Mouse (Mus musculus) lung, embryonic 15.5 days (tissue): ENCODE results near the gene Ccna2. TPM values are rescaled to one million over a fixed set of nuclear protein-coding genes. Genes with fewer than 3 reads are reported as not detected.

Experiments used
- ATAC-seq: fragments of 200-750 bp; cut with Nextera tagmentation; 2 replicates; pipeline ENCODE4 v1.8.0; 2017; ENCODE audit warnings: moderate number of reproducible peaks, borderline replicate concordance; ENCODE audit not compliant: low FRiP score, low TSS enrichment; ENCODE audit errors: extremely low read depth
- H3K27ac ChIP-seq: fragments of 300-500 bp; sonication (generic); 2 replicates; pipeline ENCODE4 v1.5.1; 2015; ENCODE audit warnings: moderate library complexity, mild to moderate bottlenecking, inconsistent platforms
- H3K27me3 ChIP-seq: fragments of 300-500 bp; sonication (generic); 2 replicates; pipeline ENCODE4 v1.6.1; 2015; ENCODE audit warnings: inconsistent platforms
- H3K36me3 ChIP-seq: fragments of 300-500 bp; sonication (generic); 2 replicates; pipeline ENCODE4 v1.6.1; 2015; ENCODE audit warnings: inconsistent platforms
- H3K4me1 ChIP-seq: fragments of 300-500 bp; sonication (generic); 2 replicates; pipeline ENCODE4 v1.6.1; 2015; ENCODE audit warnings: inconsistent platforms
- H3K4me2 ChIP-seq: fragments of 300-500 bp; sonication (generic); 2 replicates; pipeline ENCODE4 v1.6.1; 2015; ENCODE audit warnings: inconsistent platforms, mild to moderate bottlenecking, moderate library complexity
- H3K4me3 ChIP-seq: fragments of 300-500 bp; sonication (generic); 2 replicates; pipeline ENCODE4 v1.5.1; 2015; ENCODE audit warnings: mild to moderate bottlenecking, inconsistent platforms
- H3K9ac ChIP-seq: fragments of 300-500 bp; sonication (generic); 2 replicates; pipeline ENCODE4 v1.6.1; 2015; ENCODE audit warnings: inconsistent platforms
- H3K9me3 ChIP-seq: fragments of 300-500 bp; sonication (generic); 2 replicates; pipeline ENCODE4 v1.6.1; 2016; ENCODE audit warnings: inconsistent platforms
- WGBS: fragments of 180-500 bp; shearing (Covaris S2); methylation state at CpG from one replicate; pipeline ENCODE4 v1.1.7; 2015; 5-methylcytosine and 5-hydroxymethylcytosine counted together
- polyA plus RNA-seq: library from polyadenylated mRNA; unstranded; fragments of >200 nt; fragmentation: Nextera tagmentation; extraction: Ambion mirVana; gene quantifications from 2 replicates; pipeline ENCODE4 v1.2.1, GENCODE M21; 2015

The Ccna2 gene
- polyA plus RNA-seq, 1 experiment from 2014 or later = 219 TPM

DNA sequence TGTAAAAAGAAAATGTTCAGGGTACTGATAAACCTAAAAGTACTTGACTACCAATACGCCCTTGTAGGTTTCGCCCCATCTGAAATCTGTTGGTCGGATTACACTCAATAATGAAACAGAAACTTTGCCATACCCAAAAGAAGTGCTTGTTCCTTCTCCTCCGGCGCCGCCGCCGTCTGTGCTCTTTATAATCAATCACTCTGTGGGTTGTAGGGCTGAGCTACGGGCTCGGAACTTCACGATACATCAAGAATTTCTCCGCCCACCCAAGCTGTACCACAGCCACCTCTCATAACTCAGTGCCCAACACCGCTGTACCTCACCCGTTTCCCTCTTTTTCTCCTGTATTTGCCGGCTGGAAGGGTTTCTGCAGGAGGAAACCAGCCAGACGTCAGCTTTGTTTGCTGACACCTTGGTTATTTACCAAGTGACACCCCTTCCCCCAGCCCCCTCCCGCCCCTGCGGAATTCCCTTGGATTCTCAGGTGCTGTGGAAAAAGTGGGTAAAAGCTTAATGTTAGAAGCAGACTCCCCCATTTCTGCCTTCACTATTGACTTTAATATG is 39.9 kb downstream of the Ccna2 start:
- H3K27ac ChIP-seq = no peak overlapping the region
- no peaks in the 10 kb centered on the region for H3K9me3 ChIP-seq
- H3K36me3 ChIP-seq = no peaks in the 10 kb centered on the region
- no peak for ATAC-seq
- peaks cover 30% of the 10 kb centered on the region for H3K4me1 ChIP-seq
- peak overlapping the region; percentile 36 for H3K9ac ChIP-seq
- no peaks in the 10 kb centered on the region for H3K27me3 ChIP-seq
- H3K4me3 ChIP-seq = peak overlapping the region; percentile 34
- WGBS = 3% methylated on average over 18 of the region's 18 CpGs
- peak overlapping the region; percentile 70 for H3K4me2 ChIP-seq

DNA sequence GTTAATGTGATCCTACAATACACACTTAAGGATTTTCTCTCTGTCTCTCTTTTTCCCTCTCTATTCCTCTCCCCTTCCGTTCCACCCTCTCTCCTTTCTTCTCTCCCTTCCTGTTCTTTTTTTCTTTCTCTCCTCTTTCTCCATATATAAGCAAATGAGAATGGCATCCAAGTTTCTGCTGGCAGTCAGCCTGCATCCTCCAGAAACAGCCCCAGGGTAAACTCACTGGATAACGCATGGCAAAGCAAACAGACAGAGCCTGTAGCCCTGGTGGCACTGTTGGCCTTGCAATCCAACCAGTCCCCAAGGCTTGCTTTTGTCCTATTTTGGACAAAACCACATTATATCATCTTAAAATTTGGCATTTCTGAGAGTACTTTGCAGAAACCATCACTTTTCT is 40.7 kb downstream of the Ccna2 start:
- Histone ChIP-seq H3K9me3 (no peaks in the 10 kb centered on the region), H3K4me3 (no peak overlapping the region), H3K9ac (no peak overlapping the region), H3K27ac (no peak overlapping the region), H3K4me2 (no peak overlapping the region), H3K4me1 (peaks cover 30% of the 10 kb centered on the region), H3K36me3 (no peaks in the 10 kb centered on the region), H3K27me3 (no peaks in the 10 kb centered on the region)
- ATAC-seq = no peak
- WGBS = 28% methylated on average over 2 of the region's 2 CpGs

GRCm38 (mm10) chr3:36530781-36531180 is 41.2 kb downstream of the Ccna2 start:
- 58% methylated on average over 5 of the region's 5 CpGs for WGBS
- Histone ChIP-seq H3K9ac (no peak overlapping the region), H3K36me3 (no peaks in the 10 kb centered on the region)

DNA sequence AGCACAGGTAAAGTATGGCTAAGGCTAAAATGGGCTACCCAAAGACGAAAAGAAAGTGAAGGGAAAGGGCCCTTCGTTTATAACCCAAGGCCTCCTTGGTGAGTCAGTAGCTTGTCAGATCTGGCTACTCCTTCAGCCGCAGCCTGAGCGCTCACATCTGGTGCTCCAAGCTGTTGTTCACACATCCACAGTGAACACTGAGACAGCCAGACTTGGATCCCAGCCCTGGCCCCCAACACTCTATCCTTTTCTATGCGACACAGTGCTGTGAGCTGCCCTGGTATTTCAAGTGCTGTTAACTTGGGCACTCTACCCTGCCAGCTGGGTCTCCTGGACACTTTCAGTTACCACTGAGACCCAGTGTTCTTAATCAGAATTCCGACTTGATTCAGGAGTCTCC is 41.6 kb downstream of the Ccna2 start:
- Histone ChIP-seq H3K4me1 (peaks cover 30% of the 10 kb centered on the region), H3K36me3 (no peaks in the 10 kb centered on the region), H3K27ac (peak overlapping the region; percentile 21), H3K27me3 (no peaks in the 10 kb centered on the region), H3K9me3 (no peaks in the 10 kb centered on the region), H3K4me3 (no peak overlapping the region), H3K9ac (no peak overlapping the region), H3K4me2 (no peak overlapping the region)
- peak; percentile 88; the same call in 1 of the 2 replicates for ATAC-seq
- 38% methylated on average over 6 of the region's 6 CpGs for WGBS

More at GRCm38 (mm10) chr3:36530781-36531180, 41.2 kb downstream of the Ccna2 start:
- Histone ChIP-seq H3K4me3 (no peak overlapping the region), H3K27ac (peak overlapping the region; percentile 21), H3K4me1 (peaks cover 30% of the 10 kb centered on the region), H3K9me3 (no peaks in the 10 kb centered on the region), H3K27me3 (no peaks in the 10 kb centered on the region), H3K4me2 (no peak overlapping the region)
- peak; percentile 12; the same call in 1 of the 2 replicates for ATAC-seq

GRCm38 (mm10) chr3:36524466-36524865 is 47.5 kb downstream of the Ccna2 start:
- 63% methylated on average over 3 of the region's 3 CpGs for WGBS
- peaks cover 35% of the 10 kb centered on the region for H3K27me3 ChIP-seq
- H3K27ac ChIP-seq = no peak overlapping the region
- no peaks in the 10 kb centered on the region for H3K36me3 ChIP-seq
- peaks cover 9% of the 10 kb centered on the region for H3K4me1 ChIP-seq
- ATAC-seq = no peak
- H3K4me2 ChIP-seq = no peak overlapping the region
- no peak overlapping the region for H3K9ac ChIP-seq
- no peak overlapping the region for H3K4me3 ChIP-seq
- H3K9me3 ChIP-seq = no peaks in the 10 kb centered on the region

DNA sequence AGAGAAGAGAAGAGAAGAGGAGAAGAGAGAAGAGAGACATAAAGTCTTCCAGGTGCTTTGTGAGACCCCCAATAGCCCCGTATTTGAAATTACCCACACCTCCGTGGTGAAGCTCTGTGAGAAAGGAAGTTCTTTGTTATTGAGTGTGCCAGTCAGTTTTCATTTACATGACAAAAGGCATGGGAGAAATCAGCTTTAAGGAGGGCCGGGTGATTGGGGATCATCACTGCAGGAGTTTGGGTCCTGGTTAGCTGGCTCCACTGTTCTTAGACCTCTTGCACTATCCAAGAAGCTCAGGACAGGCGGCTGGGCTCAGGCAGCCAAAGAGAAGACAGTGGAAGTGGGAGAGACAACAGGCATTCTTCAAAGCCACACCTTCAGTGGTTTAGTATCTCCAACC is 49.8 kb downstream of the Ccna2 start:
- H3K27ac ChIP-seq = no peak overlapping the region
- H3K4me3 ChIP-seq = no peak overlapping the region
- H3K4me1 ChIP-seq = peaks cover 9% of the 10 kb centered on the region
- peaks cover 39% of the 10 kb centered on the region for H3K27me3 ChIP-seq
- no peaks in the 10 kb centered on the region for H3K36me3 ChIP-seq
- WGBS = 19% methylated on average over 4 of the region's 4 CpGs
- no peak overlapping the region for H3K4me2 ChIP-seq
- no peak for ATAC-seq
- no peaks in the 10 kb centered on the region for H3K9me3 ChIP-seq
- no peak overlapping the region for H3K9ac ChIP-seq

DNA sequence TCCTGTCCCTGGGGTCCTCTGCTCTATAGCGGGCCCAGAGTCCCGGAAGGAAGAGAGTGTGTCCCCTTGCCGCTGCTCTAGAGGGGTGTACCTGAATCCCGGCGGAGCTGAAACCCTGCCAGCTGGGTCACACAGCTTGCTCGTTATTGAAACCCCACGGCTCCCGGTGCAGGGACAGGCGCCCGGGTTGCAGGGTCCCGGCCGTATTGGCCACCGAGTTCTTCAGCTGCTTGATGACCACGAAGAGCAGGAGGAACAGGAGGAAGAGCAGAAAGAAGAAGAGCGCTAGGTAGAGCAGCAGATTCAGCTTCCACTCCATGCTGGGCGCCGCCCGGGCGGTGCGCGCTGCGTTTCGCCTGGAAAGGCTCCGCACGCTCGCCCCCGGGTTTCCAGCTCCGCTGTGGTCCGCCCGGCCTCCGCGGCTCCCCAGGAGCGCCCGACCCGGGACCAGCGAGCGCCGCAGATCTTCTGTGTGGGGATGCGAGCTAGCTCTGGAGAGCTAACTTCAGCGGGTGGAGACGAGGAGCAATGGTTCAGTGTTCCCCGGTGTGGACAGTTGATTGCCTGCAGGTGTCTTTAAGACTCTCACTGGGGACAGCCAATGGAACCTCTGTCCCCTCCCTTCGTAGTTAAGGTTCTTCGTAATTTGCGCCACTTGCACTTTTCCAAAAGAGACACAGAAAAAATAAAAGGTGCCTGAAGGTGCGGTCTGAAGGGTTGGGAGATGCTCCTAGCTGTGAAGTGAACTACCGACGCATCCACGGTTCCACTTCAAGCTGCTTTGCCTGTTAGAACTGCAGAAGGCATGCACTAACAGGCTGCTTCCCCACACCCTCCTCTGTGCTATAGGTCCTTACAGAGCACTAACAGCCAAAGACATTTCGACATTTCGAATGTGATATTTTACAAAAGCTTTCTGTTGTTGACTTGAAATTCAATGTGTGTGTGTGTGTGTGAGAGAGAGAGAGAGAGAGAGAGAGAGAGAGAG is 50.6 kb downstream of the Ccna2 start, which contains the start of gene Gm11549:
Gene Gm11549, minus strand, starts transcription at position 741 of the 988 bp plus-strand sequence.
- Histone ChIP-seq H3K9me3 (no peaks in the 10 kb centered on the region), H3K9ac (peak within 1 kb of the TSS; percentile 37), H3K27me3 (peaks cover 39% of the 10 kb centered on the region), H3K27ac (no peak within 1 kb of the TSS), H3K36me3 (no peaks in the 10 kb centered on the region), H3K4me2 (peak within 1 kb of the TSS; percentile 90), H3K4me3 (peak within 1 kb of the TSS; percentile 47), H3K4me1 (peaks cover 9% of the 10 kb centered on the region)
- ATAC-seq = peak; percentile 35; the same call in 1 of the 2 replicates
- 2% methylated on average over 51 of the region's 51 CpGs for WGBS

- WGBS = 80% methylated on average over 9 of the region's 9 CpGs
- peaks cover 19% of the 10 kb centered on the region for H3K27me3 ChIP-seq
These were observed 55.8 kb downstream of the Ccna2 start for GRCm38 (mm10) chr3:36516196-36516595.

More at GRCm38 (mm10) chr3:36516196-36516595, 55.8 kb downstream of the Ccna2 start:
- ATAC-seq = no peak
- no peak overlapping the region for H3K4me2 ChIP-seq
- no peaks in the 10 kb centered on the region for H3K36me3 ChIP-seq
- H3K4me3 ChIP-seq = no peak overlapping the region
- peaks cover 4% of the 10 kb centered on the region for H3K4me1 ChIP-seq
- no peak overlapping the region for H3K27ac ChIP-seq
- H3K9me3 ChIP-seq = no peaks in the 10 kb centered on the region
- H3K9ac ChIP-seq = no peak overlapping the region

Other genes with a start within 250 kb of the Ccna2 start
- 442 and 480 TPM in 2 replicates for gene Anxa5, start 96.3 kb downstream of the Ccna2 start, polyA plus RNA-seq
- 2.6 and 2.9 TPM in 2 replicates for gene 1810062G17Rik, start 96.2 kb downstream of the Ccna2 start, polyA plus RNA-seq
- gene Gm11549, start 50.3 kb downstream of the Ccna2 start, polyA plus RNA-seq = 0.10 and 0.17 TPM in 2 replicates
- gene Exosc9, start 19.5 kb downstream of the Ccna2 start, polyA plus RNA-seq = 61.2 and 66.1 TPM in 2 replicates
- 17.5 and 17.6 TPM in 2 replicates for gene Bbs7, start 41.3 kb upstream of the Ccna2 start, polyA plus RNA-seq
- 2.3 and 3.3 TPM in 2 replicates for gene Trpc3, start 118.0 kb upstream of the Ccna2 start, polyA plus RNA-seq